Mouse (Mus musculus) myocyte (in vitro differentiated cells): ENCODE results near the gene Hhex.

Experiments used
- CEBPB ChIP-seq: IDR thresholded peaks from 2 replicates; pipeline ENCODE4 v1.6.1; 2011; ENCODE audit warnings: mild to moderate bottlenecking, moderate library complexity; ENCODE audit not compliant: poor library complexity, insufficient read depth, severe bottlenecking
- E2F4 ChIP-seq: IDR thresholded peaks from one replicate; pipeline ENCODE4 v1.6.1; 2011; ENCODE audit warnings: mild to moderate bottlenecking, control low read depth, moderate library complexity; ENCODE audit not compliant: insufficient read depth
- MAX ChIP-seq: IDR thresholded peaks from one replicate; pipeline ENCODE4 v1.6.1; 2011; ENCODE audit warnings: low read depth, mild to moderate bottlenecking, control low read depth
- MYOD1 ChIP-seq, 3 experiments: IDR thresholded peaks; one replicate each; pipeline ENCODE4 v1.6.1; 2011; ENCODE audit warnings: control low read depth in 2 of 3, low read depth in 2 of 3, mild to moderate bottlenecking in 2 of 3, moderate library complexity in 1 of 3; ENCODE audit not compliant: insufficient read length in 2 of 3, control insufficient read depth in 1 of 3
- MYOG ChIP-seq, 3 experiments: IDR thresholded peaks; one replicate each; pipeline ENCODE4 v1.6.1; 2011; ENCODE audit warnings: control low read depth in 2 of 3, low read depth in 2 of 3, mild to moderate bottlenecking in 2 of 3; ENCODE audit not compliant: insufficient read length in 2 of 3, control insufficient read depth in 1 of 3, insufficient read depth in 1 of 3
- POLR2A ChIP-seq: IDR thresholded peaks from one replicate; pipeline ENCODE4 v1.6.1; 2011; ENCODE audit warnings: low read depth, mild to moderate bottlenecking, control low read depth, moderate library complexity; ENCODE audit not compliant: insufficient read length
- POLR2AphosphoS2 ChIP-seq: IDR thresholded peaks from one replicate; pipeline ENCODE4 v1.6.1; 2011; ENCODE audit warnings: low read depth, control low read depth; ENCODE audit not compliant: insufficient read length
- REST ChIP-seq: IDR thresholded peaks from one replicate; pipeline ENCODE4 v1.6.1; 2011; ENCODE audit warnings: mild to moderate bottlenecking, control low read depth, moderate library complexity; ENCODE audit not compliant: insufficient read depth, insufficient read length
- SRF ChIP-seq: IDR thresholded peaks from one replicate; pipeline ENCODE4 v1.6.1; 2011; ENCODE audit warnings: low read depth; ENCODE audit not compliant: control insufficient read depth, insufficient read length
- TCF12 ChIP-seq: IDR thresholded peaks from one replicate; pipeline ENCODE4 v1.6.1; 2011; ENCODE audit warnings: mild to moderate bottlenecking, control low read depth; ENCODE audit not compliant: poor library complexity, insufficient read depth, severe bottlenecking
- TCF3 ChIP-seq: IDR thresholded peaks from one replicate; pipeline ENCODE4 v1.6.1; 2011; ENCODE audit warnings: low read depth, control low read depth; ENCODE audit not compliant: insufficient read length
- USF1 ChIP-seq: IDR thresholded peaks from one replicate; pipeline ENCODE4 v1.6.1; 2011; ENCODE audit warnings: low read depth, mild to moderate bottlenecking, control low read depth, moderate library complexity

DNA sequence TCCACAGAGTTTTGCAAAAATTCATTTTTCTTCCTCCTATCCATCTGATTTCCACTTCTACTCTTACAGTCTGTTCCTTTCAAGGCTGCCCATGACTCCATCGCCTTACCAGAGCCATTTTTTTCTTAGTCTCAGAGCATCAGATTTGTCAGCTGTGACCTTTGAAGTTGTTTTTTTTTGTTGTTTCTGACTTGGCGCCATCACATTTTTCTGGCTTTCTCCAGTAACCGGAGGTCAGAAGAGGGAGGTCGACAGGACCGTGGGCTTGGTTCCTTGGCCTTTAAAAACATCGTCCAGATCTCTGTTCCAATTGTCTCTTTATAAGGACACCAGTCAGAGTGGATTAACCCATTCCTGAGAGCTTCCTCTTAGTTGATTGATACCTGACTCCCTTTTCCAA is 52.2 kb downstream of the Hhex start:
- no peak for TF ChIP-seq USF1
- no peak for TF ChIP-seq POLR2A
- TF ChIP-seq TCF12 = no peak
- no peak for TF ChIP-seq REST
- no peak for TF ChIP-seq MAX
- TF ChIP-seq MYOD1 (IDR thresholded peaks at IDR 0.05; ENCODE audit: control insufficient read depth in 1 of 3, insufficient read length in 2 of 3, low read depth in 2 of 3) = no peak
- no peak for TF ChIP-seq POLR2AphosphoS2
- no peak for TF ChIP-seq CEBPB
- no peak for TF ChIP-seq SRF
- no peak for TF ChIP-seq E2F4
- no peak for TF ChIP-seq MYOG (IDR thresholded peaks at IDR 0.05; ENCODE audit: control insufficient read depth in 1 of 3, insufficient read depth in 1 of 3, insufficient read length in 2 of 3, low read depth in 2 of 3)
- TF ChIP-seq TCF3 = no peak
